Mouse (Mus musculus) lung, postnatal 0 days (tissue): ENCODE measurements around the gene Smok3a. TPM values are rescaled to one million over a fixed set of nuclear protein-coding genes. Genes with fewer than 3 reads are reported as not detected.

Experiments used
- ATAC-seq: fragments of 200-750 bp; cut with Nextera tagmentation; 2 replicates; pipeline ENCODE4 v1.8.0; 2017; ENCODE audit warnings: moderate library complexity
- DNase-seq: peaks from one replicate; pipeline ENCODE4 v3.0.0-alpha.2; 2016; ENCODE audit warnings: low spot score
- H3K27ac ChIP-seq: fragments of 300-500 bp; sonication (generic); 2 replicates; pipeline ENCODE4 v1.5.1; 2014; ENCODE audit warnings: antibody characterized with exemption, mild to moderate bottlenecking, low read length, mixed read lengths
- H3K27me3 ChIP-seq: fragments of 300-500 bp; sonication (generic); replicated peaks from 2 replicates; pipeline ENCODE4 v1.6.1; 2014; ENCODE audit warnings: low read length, mixed read lengths; ENCODE audit not compliant: insufficient read depth
- H3K36me3 ChIP-seq: fragments of 300-500 bp; sonication (generic); 2 replicates; pipeline ENCODE4 v1.6.1; 2014; ENCODE audit warnings: low read length, mixed read lengths; ENCODE audit not compliant: insufficient read depth
- H3K4me1 ChIP-seq: fragments of 300-500 bp; sonication (generic); 2 replicates; pipeline ENCODE4 v1.6.1; 2014; ENCODE audit warnings: antibody characterized with exemption, low read depth, low read length, mixed read lengths; ENCODE audit not compliant: insufficient read depth
- H3K4me2 ChIP-seq: fragments of 300-500 bp; sonication (generic); replicated peaks from 2 replicates; pipeline ENCODE4 v1.6.1; 2014; ENCODE audit warnings: low read depth, mild to moderate bottlenecking, low read length, moderate library complexity, mixed read lengths
- H3K4me3 ChIP-seq: fragments of 300-500 bp; sonication (generic); 2 replicates; pipeline ENCODE4 v1.5.1; 2014; ENCODE audit warnings: low read depth, low read length
- H3K9ac ChIP-seq: fragments of 300-500 bp; sonication (generic); replicated peaks from 2 replicates; pipeline ENCODE4 v1.6.1; 2014; ENCODE audit warnings: low read depth, mild to moderate bottlenecking
- H3K9me3 ChIP-seq: fragments of 300-500 bp; sonication (generic); 2 replicates; pipeline ENCODE4 v1.6.1; 2016; ENCODE audit warnings: low read length, mixed read lengths
- CTCF ChIP-seq: IDR thresholded peaks from 2 replicates; pipeline ENCODE4 v1.5.1; 2016; ENCODE audit warnings: antibody characterized with exemption, mild to moderate bottlenecking
- EP300 ChIP-seq: IDR thresholded peaks from 2 replicates; pipeline ENCODE4 v1.6.1; 2016; ENCODE audit warnings: antibody characterized with exemption, mild to moderate bottlenecking, control low read depth
- WGBS: fragments of 180-500 bp; shearing (Covaris S2); extraction: QIAGEN DNeasy Blood & Tissue Kit; methylation state at CpG from one replicate; pipeline ENCODE4 v1.1.7; 2014; 5-methylcytosine and 5-hydroxymethylcytosine counted together
- polyA plus RNA-seq: library from polyadenylated mRNA; unstranded; fragments of >200 nt; fragmentation: Nextera tagmentation; extraction: Ambion mirVana; gene quantifications from 2 replicates; pipeline ENCODE4 v1.2.1, GENCODE M21; 2015

Gene Smok3a
- polyA plus RNA-seq, 1 experiment from 2014 or later = not detected

DNA sequence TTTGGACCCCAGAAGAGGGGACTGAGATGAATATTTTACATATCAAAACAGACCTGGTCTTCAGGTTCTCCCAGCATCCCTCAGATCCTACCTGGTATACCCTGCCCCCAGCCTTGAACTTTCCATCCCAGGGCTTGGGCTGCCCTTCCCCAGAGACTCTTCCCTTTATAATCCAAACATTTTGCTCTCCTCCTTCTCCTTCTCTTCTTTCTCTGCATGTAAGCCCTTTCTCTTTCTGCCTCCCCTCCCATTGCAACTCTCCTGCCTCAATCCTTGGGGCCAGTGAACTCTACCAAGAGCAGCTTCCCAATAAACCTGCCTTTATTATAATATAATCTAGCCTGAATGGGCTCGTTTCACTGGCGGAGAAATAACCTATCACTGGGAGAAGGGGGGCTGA, 62.9 kb downstream of the Smok3a start:
- H3K4me2 ChIP-seq = no peak overlapping the region
- WGBS = 92% methylated on average over 2 of the region's 2 CpGs
- DNase-seq (no peak), ATAC-seq (no peak)
- no peak overlapping the region for H3K9ac ChIP-seq
- H3K4me1 ChIP-seq = peaks cover 11% of the 10 kb centered on the region; the same call in 1 of the 2 replicates
- H3K4me3 ChIP-seq = no peak overlapping the region
- TF ChIP-seq EP300 (no peak), CTCF (no peak)
- H3K27me3 ChIP-seq = no peaks in the 10 kb centered on the region
- H3K27ac ChIP-seq = no peak overlapping the region
- no peaks in the 10 kb centered on the region for H3K9me3 ChIP-seq
- no peaks in the 10 kb centered on the region for H3K36me3 ChIP-seq

Other genes starting within 250 kb of the Smok3a start
- gene Ppp1r35, start 242.4 kb upstream of the Smok3a start, polyA plus RNA-seq = 28.8 and 29.8 TPM in 2 replicates
- 12.2 and 13.7 TPM in 2 replicates for gene Mepce, start 233.6 kb upstream of the Smok3a start, polyA plus RNA-seq
- 2.4 and 4.3 TPM in 2 replicates for gene Zcwpw1, start 233.5 kb upstream of the Smok3a start, polyA plus RNA-seq
- gene Pilra, start 185.0 kb upstream of the Smok3a start, polyA plus RNA-seq = 12.5 and 12.6 TPM in 2 replicates
- 3.6 and 4.7 TPM in 2 replicates for gene Pilrb1, start 163.2 kb upstream of the Smok3a start, polyA plus RNA-seq
- 6.1 and 6.2 TPM in 2 replicates for gene Pilrb2, start 149.4 kb upstream of the Smok3a start, polyA plus RNA-seq
- 2.1 and 2.6 TPM in 2 replicates for gene Cyp3a13, start 99.6 kb upstream of the Smok3a start, polyA plus RNA-seq
- gene Gjc3, start 58.2 kb upstream of the Smok3a start, polyA plus RNA-seq = not detected in 2 replicates
- gene Azgp1, start 39.7 kb upstream of the Smok3a start, polyA plus RNA-seq = 0.20 and 0.82 TPM in 2 replicates
- gene Smok3b, start 168 bp downstream of the Smok3a start, polyA plus RNA-seq = not detected in 2 replicates
- not detected in 2 replicates for gene Smok3c, start 31.9 kb downstream of the Smok3a start, polyA plus RNA-seq
- gene Zkscan1, start 63.8 kb downstream of the Smok3a start, polyA plus RNA-seq = 8.1 and 8.2 TPM in 2 replicates
- gene Zscan21, start 95.6 kb downstream of the Smok3a start, polyA plus RNA-seq = 32.1 and 35.1 TPM in 2 replicates
- gene Zfp113, start 134.5 kb downstream of the Smok3a start, polyA plus RNA-seq = 11.4 and 12.3 TPM in 2 replicates
- 173 TPM in 2 replicates for gene Cops6, start 139.8 kb downstream of the Smok3a start, polyA plus RNA-seq
- 10.9 and 11.1 TPM in 2 replicates for gene Ap4m1, start 150.7 kb downstream of the Smok3a start, polyA plus RNA-seq
- 36.2 and 37.5 TPM in 2 replicates for gene Mcm7, start 151.2 kb downstream of the Smok3a start, polyA plus RNA-seq
- gene Taf6, start 166.2 kb downstream of the Smok3a start, polyA plus RNA-seq = 37.5 and 41.1 TPM in 2 replicates
- gene Cnpy4, start 166.2 kb downstream of the Smok3a start, polyA plus RNA-seq = 24.2 and 26.3 TPM in 2 replicates
- 6.3 and 6.7 TPM in 2 replicates for gene Mblac1, start 173.1 kb downstream of the Smok3a start, polyA plus RNA-seq
- gene Nxpe5, start 204.6 kb downstream of the Smok3a start, polyA plus RNA-seq = 0.05 and 0.11 TPM in 2 replicates
- 73.5 and 75.6 TPM in 2 replicates for gene Lamtor4, start 234.2 kb downstream of the Smok3a start, polyA plus RNA-seq
- 2.9 and 3.2 TPM in 2 replicates for gene BC037034, start 242.8 kb downstream of the Smok3a start, polyA plus RNA-seq